In the genomic region with DNA sequence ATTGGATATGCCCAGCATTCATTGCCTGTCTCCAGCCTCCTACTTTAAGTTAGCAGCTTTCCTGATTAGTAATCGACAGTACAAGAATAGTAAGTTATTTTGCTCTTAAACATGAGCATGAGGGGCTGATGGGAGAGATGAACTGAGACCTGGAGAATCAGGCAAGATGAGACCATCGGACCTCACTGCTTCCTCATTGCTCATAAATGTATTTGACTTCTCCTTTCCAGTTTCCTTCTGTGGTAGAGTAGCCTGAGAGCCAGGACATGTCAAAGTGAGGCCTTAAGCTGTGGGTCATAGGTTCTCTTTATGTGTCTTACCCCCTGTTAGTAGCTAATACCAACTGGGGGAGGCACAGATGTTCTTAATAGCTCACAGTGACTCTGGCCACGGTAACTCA, we compare ENCODE assay signal across 17 mouse cellular contexts. TPM values are rescaled to one million over a fixed set of nuclear protein-coding genes. Genes with fewer than 3 reads are reported as not detected.
DNase-seq lines count a peak whose midpoint lies in the region; ATAC-seq and TF ChIP-seq lines count a peak whose summit lies in the region.
"Had no signal": no experiment of that assay in that cellular context is flagged by ENCODE, and none has a peak within 500 bp of the region (broad histone marks: within the 10 kb centered on the region; RNA-seq: fewer than 3 reads in every experiment).

No protein-coding gene starts in this region.

- H3K4me2 ChIP-seq in heart, postnatal 0 days (ENCODE audit: low read depth, low read length), result peak overlapping the region; percentile 50; the same call in 1 of the 2 replicates
- H3K4me2 ChIP-seq in CH12.LX (ENCODE audit: insufficient read depth, low read depth, poor library complexity, severe bottlenecking), result peak overlapping the region; percentile 84
- H3K4me2 ChIP-seq: embryonic facial prominence, embryonic 13.5 days; midbrain, embryonic 13.5 days; neural tube, embryonic 12.5 days; stomach, embryonic 15.5 days had no signal

- no peak overlapping the region for H3K9ac ChIP-seq in heart, postnatal 0 days (replicated peaks; ENCODE audit: low read depth, low read length)
- peak overlapping the region; percentile 94 for H3K9ac ChIP-seq in CH12.LX (ENCODE audit: insufficient read depth, low read depth)
- H3K9ac ChIP-seq: embryonic facial prominence, embryonic 13.5 days; forebrain, postnatal 0 days; midbrain, embryonic 13.5 days; neural tube, embryonic 12.5 days; stomach, embryonic 15.5 days had no signal

- in situ Hi-C loops in CH12.LX (cut with MboI; ENCODE audit: low pct_ligation_motif_present, low pct_unique_long_range_greater_than_20kb, low sequenced_read_pairs), result no loop called here

- no peak for ATAC-seq in heart, postnatal 0 days (ENCODE audit: insufficient read depth, low read depth)
- peak; percentile 61 for ATAC-seq in common myeloid progenitor, adult 5-6 weeks (replicated peaks; ENCODE audit: low read depth, poor library complexity, severe bottlenecking)
- ATAC-seq in megakaryocyte, adult 5-6 weeks (ENCODE audit: poor library complexity, severe bottlenecking), result peak; percentile 64
- ATAC-seq: forebrain, postnatal 0 days; midbrain, embryonic 13.5 days had no signal

- dilution Hi-C loops in CH12.LX (cut with MboI; ENCODE audit: extremely low pct_ligation_motif_present, extremely low pct_unique_long_range_greater_than_20kb, low sequenced_read_pairs), result no loop called here

- WGBS in heart, postnatal 0 days, result 83% methylated on average over 3 of the region's 3 CpGs

- H3K4me3 ChIP-seq in heart, postnatal 0 days (ENCODE audit: low read depth, low read length), result no peak overlapping the region
- H3K4me3 ChIP-seq in CH12.LX (replicated peaks in 1 of 3; ENCODE audit: low read depth in 2 of 3, low read length in 2 of 3, poor library complexity in 1 of 3), result peak overlapping the region; percentile 70 to 89 (median 87)
- H3K4me3 ChIP-seq: embryonic facial prominence, embryonic 13.5 days; midbrain, embryonic 13.5 days; neural tube, embryonic 12.5 days; stomach, embryonic 15.5 days had no signal

- TF ChIP-seq CTCF in heart, postnatal 0 days (IDR thresholded peaks at IDR 0.05; ENCODE audit: low read depth), result no peak
- no peak for TF ChIP-seq CTCF in CH12.LX (conservative IDR thresholded peaks at IDR 0.05 in 1 of 2, IDR thresholded peaks at IDR 0.05 in 1 of 2; ENCODE audit: low read depth in 2 of 2, low read length in 2 of 2)

- H3K9me3 ChIP-seq in heart, postnatal 0 days (replicated peaks; ENCODE audit: control insufficient read depth, low read length), result no peaks in the 10 kb centered on the region
- no peaks in the 10 kb centered on the region for H3K9me3 ChIP-seq in CH12.LX (replicated peaks; ENCODE audit: low read length)
- H3K9me3 ChIP-seq: embryonic facial prominence, embryonic 13.5 days; midbrain, embryonic 13.5 days; neural tube, embryonic 12.5 days; stomach, embryonic 15.5 days had no signal

- TF ChIP-seq RAD21 in CH12.LX (IDR thresholded peaks at IDR 0.05; ENCODE audit: low read depth, low read length), result no peak

- H3K4me1 ChIP-seq in heart, postnatal 0 days (ENCODE audit: control insufficient read depth, insufficient read depth), result peaks cover 10% of the 10 kb centered on the region; the same call in 1 of the 2 replicates
- H3K4me1 ChIP-seq in CH12.LX (ENCODE audit: control insufficient read depth in 1 of 2, insufficient read depth in 2 of 2), result peaks cover 28 to 82% of the 10 kb centered on the region in 2 experiments
- H3K4me1 ChIP-seq: midbrain, embryonic 13.5 days; neural tube, embryonic 12.5 days; stomach, embryonic 15.5 days had no signal

- peak overlapping the region; percentile 76; the same call in 1 of the 2 replicates for H3K27ac ChIP-seq in heart, postnatal 0 days (ENCODE audit: low read depth)
- H3K27ac ChIP-seq in CH12.LX (ENCODE audit: insufficient read depth, low read depth), result peak overlapping the region; percentile 93
- H3K27ac ChIP-seq: embryonic facial prominence, embryonic 13.5 days; midbrain, embryonic 13.5 days; neural tube, embryonic 12.5 days had no signal

- H3K27me3 ChIP-seq in heart, postnatal 0 days (ENCODE audit: control insufficient read depth, insufficient read depth, low read length), result no peaks in the 10 kb centered on the region
- no peaks in the 10 kb centered on the region for H3K27me3 ChIP-seq in CH12.LX (replicated peaks)
- H3K27me3 ChIP-seq: embryonic facial prominence, embryonic 13.5 days; midbrain, embryonic 13.5 days; neural tube, embryonic 12.5 days; stomach, embryonic 15.5 days had no signal

- no peak for DNase-seq in heart, postnatal 0 days (ENCODE audit: low spot score)
- DNase-seq in heart, postnatal 36 days, result no peak
- peak; percentile 70 for DNase-seq in CH12.LX (ENCODE audit: extremely low read depth)
- DNase-seq in urinary bladder, postnatal 25 days (ENCODE audit: low spot score), result no peak
- DNase-seq in left cerebral cortex, postnatal 4 days, result no peak
- no peak for DNase-seq in urinary bladder, postnatal 10 days (ENCODE audit: low spot score)
- DNase-seq: cerebellum, postnatal 14 days; forebrain, postnatal 0 days; kidney, postnatal 14 days; layer of hippocampus, postnatal 36 days; thymus, postnatal 4 days had no signal

- no peak for TF ChIP-seq EP300 in heart, postnatal 0 days (IDR thresholded peaks at IDR 0.05; ENCODE audit: low read depth)
- no peak; the same call in 1 of the 2 replicates for TF ChIP-seq EP300 in CH12.LX (IDR thresholded peaks at IDR 0.05; ENCODE audit: low read length)

- peak; percentile 30; the same call in 1 of the 2 replicates for TF ChIP-seq POLR2A in CH12.LX (IDR thresholded peaks at IDR 0.05; ENCODE audit: low read depth, low read length)

- peaks cover 47% of the 10 kb centered on the region for H3K79me2 ChIP-seq in CH12.LX (replicated peaks; ENCODE audit: control insufficient read depth, extremely low read depth, insufficient read depth, poor library complexity, severe bottlenecking)

- peaks cover 23% of the 10 kb centered on the region for H3K36me3 ChIP-seq in heart, postnatal 0 days (replicated peaks; ENCODE audit: control insufficient read depth, insufficient read depth, low read length)
- peaks cover 51 to 68% of the 10 kb centered on the region in 2 experiments for H3K36me3 ChIP-seq in CH12.LX (replicated peaks in 1 of 2; ENCODE audit: control insufficient read depth in 1 of 2, insufficient read depth in 1 of 2, low read length in 1 of 2)

- intact Hi-C loops in heart, postnatal 36 days (cut with DNase I), result no loop called here
- intact Hi-C loops in left cerebral cortex, postnatal 4 days (cut with DNase I), result no loop called here

TF ChIP-seq in CH12.LX, 34 proteins besides CTCF, POLR2A, EP300 and RAD21:
- TF ChIP-seq MAFK (IDR thresholded peaks at IDR 0.05; ENCODE audit: insufficient replicate concordance, low read length) (no peak), CHD1 (IDR thresholded peaks at IDR 0.05; ENCODE audit: low read depth, low read length) (peak; percentile 56; the same call in 1 of the 2 replicates), TBP (conservative IDR thresholded peaks at IDR 0.05; ENCODE audit: low read depth, low read length) (0 out of 2 replicates have a peak, but pooled peaks have one; percentile 30)
TF ChIP-seq in CH12.LX: peak in this region for 2.

RNA-seq across cellular contexts. Expression of a gene that starts 1.0 kb away (rescaled TPM):
- total RNA-seq in heart, postnatal 0 days (2014; rRNA removed; ENCODE audit: low replicate concordance), result 2.3 and 3.9 TPM in 2 replicates
- polyA plus RNA-seq in heart, postnatal 0 days (2015; fragmentation: Nextera tagmentation; extraction: Ambion mirVana), result 4.3 and 4.7 TPM in 2 replicates
- total RNA-seq in heart, postnatal 36 days (2021), result 10 to 100 TPM in 1 of 2 experiments, 1 to 10 TPM in 1; 8.2 to 10.8 TPM
- total RNA-seq in CH12.LX (2012; rRNA removed) (302 and 332 TPM in 2 replicates), CH12.LX (2014; rRNA removed) (206 and 222 TPM in 2 replicates)
- polyA plus RNA-seq in CH12.LX (2012; ENCODE audit: insufficient read length, low read depth), result 537 and 750 TPM in 2 replicates
- 137 and 146 TPM in 2 replicates for total RNA-seq in common myeloid progenitor, adult 5-6 weeks (2017)
- total RNA-seq in megakaryocyte, adult 5-6 weeks (2015), result 53.0 and 69.8 TPM in 2 replicates
- total RNA-seq in megakaryocyte, adult 5-6 weeks (2017), result 404 and 424 TPM in 2 replicates
- total RNA-seq in left cerebral cortex, postnatal 4 days (2021), result 1 to 10 TPM; 2.0 to 2.3 TPM

RNA-seq across cellular contexts. Expression of a gene that starts 54.5 kb away (rescaled TPM):
- 64.8 and 86.4 TPM in 2 replicates for total RNA-seq in heart, postnatal 0 days (2014; rRNA removed; ENCODE audit: low replicate concordance)
- 16.9 and 19.4 TPM in 2 replicates for polyA plus RNA-seq in heart, postnatal 0 days (2015; fragmentation: Nextera tagmentation; extraction: Ambion mirVana)
- total RNA-seq in heart, postnatal 36 days (2021), result 100 to 1,000 TPM; 159 to 206 TPM
- total RNA-seq in CH12.LX (2012; rRNA removed) (0.88 and 1.5 TPM in 2 replicates), CH12.LX (2014; rRNA removed) (1.0 and 2.2 TPM in 2 replicates)
- polyA plus RNA-seq in CH12.LX (2012; ENCODE audit: insufficient read length, low read depth), result 3.0 and 3.7 TPM in 2 replicates
- 0.18 TPM in 1 of 2 replicates, not detected in the other for total RNA-seq in common myeloid progenitor, adult 5-6 weeks (2017)
- total RNA-seq in megakaryocyte, adult 5-6 weeks (2015), result not detected in 2 replicates
- total RNA-seq in megakaryocyte, adult 5-6 weeks (2017), result 0.04 and 0.33 TPM in 2 replicates
- total RNA-seq in left cerebral cortex, postnatal 4 days (2021), result under 1 TPM; 0.38 to 0.40 TPM
- polyA plus RNA-seq: embryonic facial prominence, embryonic 13.5 days; midbrain, embryonic 13.5 days; neural tube, embryonic 12.5 days had no signal

Comparison
In these comparisons a context has a peak if more than half of its experiments do, and no peak if none do; other contexts are left out.
1. RNA of a gene that starts 1.0 kb away (total RNA-seq): 53.0 to 424 TPM in megakaryocyte, adult 5-6 weeks, 206 to 332 TPM in CH12.LX and 137 to 146 TPM in common myeloid progenitor, adult 5-6 weeks; 8.2 to 10.8 TPM in heart, postnatal 36 days, 2.3 to 3.9 TPM in heart, postnatal 0 days and 2.0 to 2.3 TPM in left cerebral cortex, postnatal 4 days; every median in the first group is over 4 times any median in the second.
2. RNA of a gene that starts 54.5 kb away (total RNA-seq): 159 to 206 TPM in heart, postnatal 36 days and 64.8 to 86.4 TPM in heart, postnatal 0 days; 0.88 to 2.2 TPM in CH12.LX, 0.38 to 0.40 TPM in left cerebral cortex, postnatal 4 days, 0.04 to 0.33 TPM in megakaryocyte, adult 5-6 weeks and 0.18 TPM in common myeloid progenitor, adult 5-6 weeks; every median in the first group is over 10 times any median in the second.